Mouse (Mus musculus) right cerebral cortex, postnatal 36 days (tissue): Measurements from ENCODE around the gene Ttc39b.

Experiments used
- DNase-seq, 2 experiments: peaks; one replicate each; pipeline ENCODE4 v3.0.0; 2022; ENCODE audit warnings: low spot score in 2 of 2, mixed read lengths in 1 of 2

The Ttc39b gene

DNA sequence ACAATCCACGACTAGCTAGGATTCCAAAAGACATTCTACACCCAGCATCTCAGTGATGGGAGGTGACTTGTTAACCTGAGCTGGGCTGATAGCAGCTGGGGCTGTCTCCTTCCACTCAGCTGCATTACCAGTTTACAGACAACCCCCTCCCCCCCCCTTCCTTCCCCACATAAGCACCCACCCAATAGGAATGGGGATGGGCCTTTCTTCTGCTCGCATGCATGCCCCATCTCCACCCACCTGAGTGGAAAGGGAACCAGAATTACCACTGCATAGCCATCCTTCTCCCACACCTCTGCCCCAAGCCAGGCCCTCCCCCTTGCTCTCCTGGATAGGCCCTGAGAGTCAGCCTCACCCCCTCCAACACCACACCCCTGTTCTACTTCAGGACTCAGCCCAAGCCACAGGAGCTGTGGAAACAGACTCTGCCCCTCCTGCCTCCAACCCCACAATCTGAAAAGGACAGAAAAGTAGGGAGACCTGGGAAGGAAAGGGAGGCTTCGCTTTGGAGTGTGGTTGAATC, 6.2 kb downstream of the Ttc39b start:
- DNase-seq: no peak

GRCm38 (mm10) chr4:83316718-83317117, 7.3 kb downstream of the Ttc39b start:
- no peak for DNase-seq

DNA sequence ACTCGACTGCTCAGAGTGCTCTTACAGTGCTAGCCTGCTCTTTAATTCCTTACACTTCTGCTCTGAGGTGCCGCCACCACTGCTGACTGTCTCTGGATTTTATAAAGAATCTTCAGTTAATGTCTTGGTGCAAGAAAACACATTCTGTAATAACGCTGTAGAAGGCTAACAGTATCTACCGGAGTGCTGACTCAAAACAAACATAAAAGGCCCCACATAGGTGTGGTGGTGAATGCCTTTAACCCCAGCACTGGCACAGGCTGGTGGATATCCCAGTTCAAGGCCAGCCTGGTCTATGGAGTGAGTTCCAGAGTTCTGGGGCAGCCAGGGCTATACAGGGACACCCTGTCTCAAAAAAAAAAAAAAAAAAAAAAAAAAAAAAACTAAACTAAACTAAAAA, 8.1 kb downstream of the Ttc39b start:
- DNase-seq: no peak

DNA sequence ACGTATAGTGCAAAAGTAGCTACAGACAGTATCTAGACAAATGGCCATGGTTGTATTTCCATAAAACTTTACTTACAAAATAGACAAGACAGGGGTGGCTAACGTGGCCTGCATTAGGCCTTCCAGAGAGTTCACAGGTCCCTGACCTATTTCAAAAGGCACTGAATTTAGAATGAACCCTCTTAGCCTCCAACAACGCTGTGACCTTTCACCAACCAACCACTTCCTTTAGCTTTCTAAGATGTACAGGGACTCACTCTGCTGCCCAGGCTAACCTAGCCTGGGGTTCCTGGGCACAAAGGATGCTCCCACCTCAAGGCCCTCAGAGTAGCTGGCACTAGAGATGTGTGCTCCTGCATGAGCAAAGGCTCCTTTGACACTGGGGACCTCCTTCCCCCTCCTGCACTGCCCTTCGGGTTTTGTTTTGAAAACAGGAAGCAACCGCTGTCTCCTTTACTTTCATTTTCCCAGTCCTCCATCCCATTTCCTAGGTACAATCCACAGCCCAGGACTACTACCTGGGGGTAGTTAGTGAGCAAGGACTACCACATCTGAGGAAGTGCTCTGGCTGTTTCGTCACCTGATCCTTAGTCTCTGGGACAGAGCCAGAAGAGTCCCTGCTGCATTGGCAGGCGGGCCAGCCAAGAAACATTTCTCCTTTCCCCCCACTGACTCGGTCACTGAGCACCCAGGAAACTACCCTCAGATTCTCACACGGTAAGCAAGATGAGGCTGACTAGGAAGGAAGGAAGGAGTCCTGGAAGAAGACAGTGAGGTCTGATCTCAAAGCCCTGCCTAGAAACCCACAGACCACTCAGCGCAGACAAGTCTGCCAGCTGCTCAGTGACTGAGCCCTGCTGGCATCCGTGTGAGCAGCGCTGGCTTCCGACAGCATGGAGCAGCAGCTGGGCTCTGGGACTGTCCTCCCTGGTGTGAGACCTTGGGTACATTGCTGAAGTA, 8.9 kb downstream of the Ttc39b start:
- DNase-seq: no peak

- no peak for DNase-seq
These were observed 9.7 kb downstream of the Ttc39b start for GRCm38 (mm10) chr4:83314261-83314793.

GRCm38 (mm10) chr4:83312336-83312735, 11.7 kb downstream of the Ttc39b start:
- DNase-seq: no peak

DNA sequence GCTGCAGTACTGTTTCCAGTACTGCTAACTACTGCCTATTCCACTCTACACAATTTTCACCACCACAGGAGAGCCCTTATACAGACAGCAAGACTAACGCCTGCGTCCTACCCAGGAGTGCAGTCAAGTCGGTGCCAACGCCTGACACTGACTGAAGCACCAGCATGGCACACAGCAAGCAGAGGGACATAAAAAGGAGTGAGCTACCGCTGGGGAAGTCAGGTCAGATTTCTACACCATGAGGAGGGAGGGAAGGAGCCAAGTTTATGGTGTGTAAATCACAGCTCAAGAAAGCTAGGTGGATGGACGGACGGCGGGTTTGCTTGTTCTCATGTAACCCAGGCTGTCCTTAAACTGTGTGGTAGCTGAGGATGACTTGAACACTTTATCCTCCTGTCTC, 12.6 kb downstream of the Ttc39b start:
- DNase-seq: no peak

GRCm38 (mm10) chr4:83310990-83311389, 13.1 kb downstream of the Ttc39b start:
- no peak for DNase-seq

DNA sequence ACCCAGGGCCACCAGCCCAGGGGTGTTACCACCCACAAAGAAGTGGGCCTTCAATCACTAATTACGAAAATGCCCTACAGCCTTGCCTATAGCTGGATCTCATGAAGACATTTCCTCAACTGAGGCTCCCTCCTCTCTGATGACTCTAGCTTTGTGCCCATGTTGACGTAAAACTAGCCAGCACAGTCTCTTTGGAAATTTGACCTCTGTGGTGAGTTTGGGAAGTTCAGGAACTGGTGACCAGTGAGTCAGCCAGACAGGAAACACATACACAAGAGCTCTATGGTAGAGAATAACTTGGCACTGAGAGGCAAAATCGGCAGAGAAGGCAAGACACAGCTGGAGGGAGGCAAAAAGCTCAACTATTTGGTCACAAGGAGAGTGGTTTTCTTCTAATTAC, 15.1 kb downstream of the Ttc39b start:
- no peak for DNase-seq

- no peak for DNase-seq
These were observed 16.2 kb downstream of the Ttc39b start for GRCm38 (mm10) chr4:83307686-83308469.

DNA sequence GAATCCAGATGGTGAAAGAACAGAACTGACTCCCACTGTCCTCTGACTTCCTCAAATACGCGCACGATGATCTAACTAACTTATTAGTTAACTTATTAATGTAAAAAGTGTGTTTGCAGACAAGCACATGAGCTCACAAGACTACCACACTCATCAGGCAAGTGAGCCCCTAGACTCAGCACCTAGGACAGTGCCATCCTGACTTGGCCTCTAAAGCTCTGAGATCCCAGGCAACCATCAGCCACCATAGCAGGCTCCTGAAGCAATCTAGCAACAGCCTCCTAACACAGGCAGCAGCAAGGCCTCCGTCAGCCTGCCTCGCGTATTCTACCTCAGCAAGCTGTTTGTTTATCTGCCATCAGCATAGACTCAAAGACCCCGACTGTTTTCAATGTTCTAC, 17.2 kb downstream of the Ttc39b start:
- DNase-seq: no peak

DNA sequence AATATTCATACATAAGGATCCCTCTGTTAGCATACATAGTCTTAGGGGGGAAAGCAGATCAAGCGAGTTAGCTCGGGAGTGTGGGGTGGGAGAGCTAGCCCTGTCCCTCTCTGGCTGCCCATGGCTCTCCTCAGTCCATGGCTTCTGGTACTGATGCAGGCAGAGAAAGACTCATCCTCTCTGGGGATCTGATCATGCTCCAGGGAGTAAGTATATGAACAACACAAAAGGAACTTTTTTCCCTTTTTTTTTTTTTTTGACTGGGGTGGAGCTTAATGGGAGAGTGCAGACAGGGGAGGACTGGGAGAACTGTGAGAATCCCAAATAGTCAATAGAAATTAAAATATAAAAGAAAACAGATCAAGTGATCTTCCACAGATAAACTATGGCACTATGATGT, 19.0 kb downstream of the Ttc39b start:
- DNase-seq: no peak

DNA sequence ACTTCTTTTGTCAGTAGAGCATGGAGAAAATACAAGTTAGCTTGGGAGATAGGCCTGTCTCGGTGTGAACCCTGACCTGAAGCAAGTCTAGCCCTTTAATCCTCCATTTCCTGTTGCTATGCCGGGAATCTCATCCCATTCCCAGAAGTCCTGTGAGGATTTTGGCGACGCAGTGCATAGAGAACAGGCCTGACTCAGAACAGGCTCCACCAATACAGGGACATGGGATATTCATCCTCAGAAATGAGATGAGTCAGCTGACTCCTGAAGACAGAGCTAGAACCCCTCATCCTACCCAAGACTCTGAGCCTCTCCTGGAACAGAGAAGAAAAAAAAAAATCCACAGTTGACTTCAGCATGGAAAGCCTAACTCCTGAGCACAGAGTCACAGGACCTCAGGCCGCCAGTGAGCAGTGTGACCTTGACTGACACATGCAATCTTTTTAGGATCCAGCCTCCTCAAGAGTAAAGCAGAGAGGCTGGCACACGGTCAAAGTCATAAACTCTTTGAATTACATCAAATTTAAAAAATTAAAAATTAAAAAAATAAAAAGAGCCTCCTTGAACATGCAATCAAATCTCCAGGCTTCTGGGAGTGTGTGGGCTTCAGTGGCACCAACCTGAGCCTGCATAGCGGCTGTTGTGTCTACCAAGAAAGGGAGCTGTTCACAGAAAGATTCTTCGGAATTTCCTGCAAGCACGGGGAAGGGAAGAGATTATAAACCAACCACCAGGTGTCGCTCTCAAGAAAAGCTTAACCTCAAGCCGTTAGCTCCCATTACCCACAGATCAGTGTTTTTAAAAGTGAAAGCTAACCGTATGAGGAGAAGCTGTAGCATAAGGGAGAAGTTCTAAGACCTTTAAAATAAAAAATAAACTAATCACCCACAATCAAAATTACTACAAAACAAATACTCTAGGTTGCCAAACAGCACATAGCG, 20.9 kb downstream of the Ttc39b start:
- peak; percentile 48 to 67 for DNase-seq

- no peak for DNase-seq
These were observed 21.8 kb downstream of the Ttc39b start for GRCm38 (mm10) chr4:83302123-83302737.

DNA sequence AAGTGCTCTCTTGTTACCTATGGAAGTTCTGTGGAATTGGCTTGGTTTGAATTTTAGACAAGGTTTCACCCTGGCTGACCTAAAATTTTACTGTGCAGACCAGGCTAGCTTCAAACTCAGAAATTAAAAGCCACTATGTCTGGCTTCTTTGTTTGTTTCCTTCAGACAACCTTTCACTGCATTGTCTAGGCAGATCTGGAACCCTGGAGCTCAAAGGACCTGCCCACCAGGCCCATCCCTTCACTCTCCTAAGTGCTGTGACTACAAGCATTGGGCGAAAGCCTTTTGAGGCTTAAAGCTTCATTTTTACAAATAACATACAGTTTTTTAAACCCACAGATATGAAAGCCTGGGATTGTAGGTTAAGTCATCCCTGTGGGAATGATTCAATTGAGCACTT, 22.3 kb downstream of the Ttc39b start:
- DNase-seq: no peak

GRCm38 (mm10) chr4:83284768-83285350, 39.2 kb downstream of the Ttc39b start:
- peak; percentile 43 to 53 for DNase-seq

- DNase-seq: peak; percentile 21 to 48
These were observed 39.9 kb downstream of the Ttc39b start for GRCm38 (mm10) chr4:83283973-83284767.

DNA sequence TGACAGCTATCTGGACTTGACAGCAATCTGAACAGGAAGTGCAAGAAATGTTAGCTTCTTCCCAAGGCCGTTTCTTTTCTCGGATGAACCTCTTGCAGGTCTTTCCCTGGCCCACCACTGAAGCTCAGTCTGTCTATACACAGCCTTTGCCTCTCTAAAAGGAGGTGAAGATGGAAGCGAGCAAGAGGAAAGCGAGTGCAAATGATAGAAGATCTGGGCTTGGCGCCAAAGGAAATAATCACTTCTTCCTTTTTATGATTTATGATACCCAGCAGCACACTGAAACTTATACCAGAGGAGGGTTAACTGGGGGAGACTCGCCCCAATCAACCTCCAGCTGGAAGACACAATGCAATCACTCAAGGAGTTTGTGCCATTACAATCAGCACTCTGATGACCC, 41.6 kb downstream of the Ttc39b start:
- no peak for DNase-seq

- DNase-seq: peak; percentile 44 to 73
These were observed 44.8 kb downstream of the Ttc39b start for GRCm38 (mm10) chr4:83279236-83279635.
